Mouse (Mus musculus) lung, postnatal 10 days (tissue): ENCODE measurements around the gene Tpst1.

ENCODE experiments used
- DNase-seq: peaks from one replicate; pipeline ENCODE4 v3.0.0; 2021

The Tpst1 gene

GRCm38 (mm10) chr5:130052955-130053354 lies 20.2 kb upstream of the Tpst1 start:
- DNase-seq = no peak

- no peak for DNase-seq
Observed at GRCm38 (mm10) chr5:130055688-130056087, 17.4 kb upstream of the Tpst1 start.

- no peak for DNase-seq
Observed at GRCm38 (mm10) chr5:130056303-130056702, 16.8 kb upstream of the Tpst1 start.

GRCm38 (mm10) chr5:130059413-130060328 lies 13.5 kb upstream of the Tpst1 start:
- peak; percentile 61 for DNase-seq

GRCm38 (mm10) chr5:130060329-130060665 lies 12.8 kb upstream of the Tpst1 start:
- DNase-seq = no peak

GRCm38 (mm10) chr5:130062096-130062495 lies 11.0 kb upstream of the Tpst1 start:
- peak; percentile 15 for DNase-seq

DNA sequence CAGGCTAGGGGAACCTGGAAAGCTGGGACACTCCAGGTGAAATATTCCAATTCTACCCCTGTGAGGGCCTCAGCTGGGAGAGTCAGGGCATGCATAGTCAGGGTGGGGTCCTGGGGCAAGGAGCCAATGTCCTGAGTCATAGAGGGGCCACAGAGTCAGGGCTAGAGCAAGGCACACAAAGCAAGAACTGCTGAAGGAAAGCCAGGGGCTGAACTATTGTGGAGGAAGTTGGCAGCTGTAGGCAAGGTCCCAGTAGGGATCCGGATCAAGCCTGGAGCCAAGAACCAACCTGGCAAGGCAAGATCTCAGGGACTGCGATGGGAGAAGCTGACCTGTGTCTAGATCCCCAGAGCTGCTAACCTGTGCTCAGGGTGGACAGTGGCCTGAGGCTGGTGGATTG lies 9.4 kb upstream of the Tpst1 start:
- no peak for DNase-seq

- no peak for DNase-seq
Observed at GRCm38 (mm10) chr5:130065579-130065978, 7.5 kb upstream of the Tpst1 start.

GRCm38 (mm10) chr5:130067841-130068264 lies 5.3 kb upstream of the Tpst1 start:
- no peak for DNase-seq

DNA sequence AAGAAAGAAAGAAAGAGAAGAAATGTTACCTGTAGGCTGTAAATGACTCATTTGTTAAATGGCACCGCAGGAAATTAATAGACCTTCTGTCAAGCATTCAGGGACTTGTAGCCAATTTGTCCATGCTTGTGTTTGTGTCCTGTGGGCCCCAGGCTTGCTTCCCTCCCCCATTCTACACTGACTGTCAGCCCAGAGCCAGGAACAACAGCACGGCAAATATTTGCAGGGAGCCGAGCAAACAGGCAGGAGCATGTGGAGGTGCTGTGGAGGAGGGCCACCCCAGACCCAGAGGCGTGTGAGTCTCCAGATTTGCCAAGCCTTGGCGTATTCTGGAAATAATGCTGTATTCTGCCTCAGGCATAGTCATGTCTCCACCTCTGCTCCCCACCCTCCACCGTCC lies 1.4 kb downstream of the Tpst1 start:
- DNase-seq = no peak

DNA sequence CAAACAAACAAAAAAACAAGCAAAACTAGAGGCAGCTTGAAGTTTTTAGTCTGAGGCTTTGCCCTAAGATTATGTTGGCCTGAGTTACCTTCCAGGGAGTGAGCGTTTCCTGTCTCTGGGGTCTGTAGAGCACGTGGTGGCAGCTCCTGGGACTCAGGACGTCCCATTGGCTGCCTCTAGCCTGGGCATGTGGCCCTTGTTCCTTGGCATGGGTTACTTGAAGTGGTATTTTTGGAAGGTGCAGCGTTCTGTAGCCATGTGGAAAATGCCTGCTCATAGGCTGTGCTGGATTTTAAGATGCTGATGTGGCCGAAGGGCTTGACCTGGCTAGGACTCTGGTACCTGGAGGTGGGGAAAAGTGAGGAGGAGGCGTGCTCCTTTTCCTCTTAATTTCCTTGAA lies 3.3 kb downstream of the Tpst1 start:
- no peak for DNase-seq

GRCm38 (mm10) chr5:130078096-130078833 lies 5.1 kb downstream of the Tpst1 start:
- DNase-seq = no peak

- DNase-seq = no peak
Observed at GRCm38 (mm10) chr5:130078834-130079156, 5.7 kb downstream of the Tpst1 start.

- peak; percentile 95 for DNase-seq
Observed at GRCm38 (mm10) chr5:130079202-130080050, 6.3 kb downstream of the Tpst1 start.

DNA sequence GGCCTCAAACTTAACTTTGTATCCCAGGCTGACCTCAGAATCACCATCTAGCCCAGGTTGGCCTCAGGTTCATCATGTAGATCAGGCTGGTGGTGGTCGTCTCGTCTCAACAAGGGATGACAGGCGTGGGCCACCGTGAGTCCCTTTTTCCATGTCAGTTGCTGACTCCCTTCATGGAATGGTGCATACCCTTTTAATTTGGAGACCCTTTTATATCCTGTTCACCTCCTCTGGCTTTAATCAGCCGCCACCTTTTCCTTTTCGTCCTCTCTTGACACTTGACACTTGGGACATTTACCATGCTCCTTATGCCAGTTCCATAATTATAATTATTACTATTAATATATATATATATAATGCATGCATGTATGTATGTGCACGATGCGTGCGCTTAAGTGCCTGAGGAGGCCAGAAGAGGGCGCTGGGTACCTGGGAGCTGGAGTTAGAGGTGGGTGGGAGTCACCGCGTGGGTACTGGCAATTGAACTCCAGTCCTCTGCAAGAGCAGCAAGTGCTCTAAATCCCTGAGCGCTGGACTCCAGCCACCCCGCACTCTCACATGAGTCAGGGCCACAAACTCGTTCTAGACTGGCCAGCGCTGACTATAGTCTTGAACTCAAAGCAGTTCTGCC lies 7.0 kb downstream of the Tpst1 start:
- DNase-seq = no peak

GRCm38 (mm10) chr5:130081181-130081881 lies 8.2 kb downstream of the Tpst1 start:
- DNase-seq = no peak

DNA sequence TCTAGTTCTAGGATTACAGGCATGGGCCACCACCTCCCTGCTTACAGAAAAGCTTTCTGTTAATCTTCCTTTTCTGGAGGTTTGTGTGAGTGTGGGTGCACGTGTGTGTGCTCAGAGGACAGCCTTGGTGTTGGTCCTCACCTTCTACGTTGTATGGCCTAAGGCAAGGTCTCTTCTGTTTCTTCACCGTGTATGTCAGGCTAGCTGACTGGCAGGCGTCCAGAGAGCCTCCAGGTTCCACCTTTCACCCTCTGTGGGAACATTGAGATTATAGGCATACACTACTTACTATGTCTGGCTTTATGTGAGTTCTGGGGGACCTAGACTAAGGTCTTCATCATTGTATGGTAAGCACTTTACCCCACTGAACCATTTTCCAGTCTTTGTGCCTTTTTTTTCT lies 9.3 kb downstream of the Tpst1 start:
- DNase-seq = no peak

GRCm38 (mm10) chr5:130084271-130084670 lies 11.1 kb downstream of the Tpst1 start:
- DNase-seq = peak; percentile 30

DNA sequence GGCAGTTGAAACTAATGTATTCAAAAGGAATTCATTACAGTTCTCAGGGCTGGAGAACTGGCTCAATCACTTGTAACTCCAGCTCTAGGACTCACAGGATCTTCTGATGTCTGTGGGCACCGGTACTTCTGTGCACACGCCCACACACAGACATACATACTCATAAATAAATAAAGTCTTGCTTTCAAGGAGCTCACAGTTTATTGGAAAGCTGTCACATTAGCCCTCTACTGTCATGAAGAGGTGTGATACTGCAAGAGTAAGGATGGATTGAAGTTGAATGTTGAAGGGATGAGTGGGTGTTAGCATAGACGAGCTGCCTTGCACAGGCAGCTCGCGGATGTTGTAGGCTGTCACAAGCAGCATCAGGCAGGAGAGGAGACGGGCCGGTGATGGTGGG lies 14.9 kb downstream of the Tpst1 start:
- no peak for DNase-seq

GRCm38 (mm10) chr5:130088612-130089011 lies 15.5 kb downstream of the Tpst1 start:
- no peak for DNase-seq

DNA sequence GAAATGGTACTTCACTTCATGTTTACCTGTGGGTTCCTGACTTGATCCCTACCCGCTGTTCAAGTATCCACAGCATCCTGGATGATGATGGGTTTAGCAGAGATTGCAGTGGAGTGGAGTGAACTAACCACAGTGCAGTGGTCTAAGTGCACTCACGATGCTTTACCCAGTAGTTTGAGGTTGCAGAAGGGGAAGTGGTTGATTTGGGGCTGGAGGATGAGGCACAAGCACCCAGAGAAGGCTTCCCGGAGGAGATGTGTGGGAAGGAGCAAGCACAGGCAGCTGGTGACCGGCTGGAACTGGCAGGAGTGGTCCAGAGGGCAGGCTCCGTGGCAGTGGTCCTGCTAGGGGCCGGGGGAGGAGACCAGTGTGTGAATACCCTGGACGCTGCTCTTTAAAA lies 16.1 kb downstream of the Tpst1 start:
- DNase-seq = no peak
